In genomic region chr6:118738656-118739055, GRCm38 (mm10) we compare ENCODE assay signal across 12 mouse cellular contexts.
"Had no signal": no experiment of that assay in that cellular context is flagged by ENCODE, and none has a peak within 500 bp of the region (broad histone marks: within the 10 kb centered on the region; RNA-seq: fewer than 3 reads in every experiment).

No protein-coding gene starts in this region.

- H3K27me3 ChIP-seq: limb, embryonic 13.5 days; liver, embryonic 12.5 days; neural tube, embryonic 15.5 days had no signal

- ATAC-seq: liver, embryonic 12.5 days had no signal

- H3K9ac ChIP-seq: limb, embryonic 13.5 days; liver, embryonic 12.5 days; neural tube, embryonic 15.5 days had no signal

- DNase-seq: kidney, adult 9 months; kidney, postnatal 10 days; kidney, postnatal 4 days; midbrain, embryonic 14.5 days; thymus, postnatal 4 days had no signal

- H3K4me1 ChIP-seq: limb, embryonic 13.5 days; midbrain, embryonic 10.5 days had no signal

- H3K4me2 ChIP-seq: limb, embryonic 13.5 days; liver, embryonic 12.5 days; neural tube, embryonic 15.5 days had no signal

- H3K27ac ChIP-seq: layer of hippocampus, adult 2 months; limb, embryonic 13.5 days; liver, embryonic 12.5 days; midbrain, embryonic 10.5 days; neural tube, embryonic 15.5 days; stomach, postnatal 0 days had no signal

- H3K36me3 ChIP-seq: liver, embryonic 12.5 days; midbrain, embryonic 10.5 days had no signal

- H3K9me3 ChIP-seq: limb, embryonic 13.5 days; liver, embryonic 12.5 days; midbrain, embryonic 10.5 days; neural tube, embryonic 15.5 days had no signal

- H3K4me3 ChIP-seq: layer of hippocampus, adult 2 months; limb, embryonic 13.5 days; liver, embryonic 12.5 days; midbrain, embryonic 10.5 days; myocyte; neural tube, embryonic 15.5 days had no signal
